Mouse (Mus musculus) adrenal gland, postnatal 25 days (tissue): ENCODE data around the gene Pla2r1. TPM values are rescaled to one million over a fixed set of nuclear protein-coding genes. Genes with fewer than 3 reads are reported as not detected.
A peak's percentile ranks its signal among the peaks of the same experiment; 100 is the strongest.

Experiments
- DNase-seq: peaks from one replicate; pipeline ENCODE4 v3.0.0; 2021; ENCODE audit warnings: mixed read lengths
- total RNA-seq: library from RNA; stranded (reverse); gene quantifications from 2 replicates; pipeline ENCODE4 v1.2.3, GENCODE M21; 2021

Pla2r1 gene
- total RNA-seq, 1 experiment from 2014 or later = 3.4 TPM

- no peak for DNase-seq
These were observed 52.5 kb downstream of the Pla2r1 start for GRCm38 (mm10) chr2:60500583-60501116.

GRCm38 (mm10) chr2:60479906-60480305 is 73.2 kb downstream of the Pla2r1 start:
- DNase-seq = no peak

- DNase-seq = no peak
These were observed 74.3 kb downstream of the Pla2r1 start for GRCm38 (mm10) chr2:60478778-60479177.

GRCm38 (mm10) chr2:60468901-60469770 is 84.0 kb downstream of the Pla2r1 start:
- DNase-seq = no peak

GRCm38 (mm10) chr2:60452376-60452775 is 100.7 kb downstream of the Pla2r1 start:
- no peak for DNase-seq

- DNase-seq = no peak
These were observed 101.9 kb downstream of the Pla2r1 start for GRCm38 (mm10) chr2:60451119-60451773.

- DNase-seq = no peak
These were observed 103.4 kb downstream of the Pla2r1 start for GRCm38 (mm10) chr2:60449732-60450131.

GRCm38 (mm10) chr2:60444711-60445509 is 108.2 kb downstream of the Pla2r1 start:
- DNase-seq = no peak

- DNase-seq = no peak
These were observed 109.8 kb downstream of the Pla2r1 start for GRCm38 (mm10) chr2:60443279-60443678.

- DNase-seq = no peak
These were observed 111.2 kb downstream of the Pla2r1 start for GRCm38 (mm10) chr2:60441875-60442274.

GRCm38 (mm10) chr2:60436802-60437201 is 116.3 kb downstream of the Pla2r1 start:
- DNase-seq = no peak

- no peak for DNase-seq
These were observed 122.6 kb downstream of the Pla2r1 start for GRCm38 (mm10) chr2:60430315-60431021.

- peak; percentile 69 for DNase-seq
These were observed 135.0 kb downstream of the Pla2r1 start for GRCm38 (mm10) chr2:60418075-60418474.

- DNase-seq = no peak
These were observed 138.8 kb downstream of the Pla2r1 start for GRCm38 (mm10) chr2:60414334-60414733.

- no peak for DNase-seq
These were observed 140.0 kb downstream of the Pla2r1 start for GRCm38 (mm10) chr2:60413006-60413650.

GRCm38 (mm10) chr2:60411181-60411580 is 141.9 kb downstream of the Pla2r1 start:
- no peak for DNase-seq

GRCm38 (mm10) chr2:60409989-60410763 is 142.9 kb downstream of the Pla2r1 start:
- no peak for DNase-seq

GRCm38 (mm10) chr2:60409194-60409593 is 143.9 kb downstream of the Pla2r1 start:
- DNase-seq = no peak

- no peak for DNase-seq
These were observed 145.7 kb downstream of the Pla2r1 start for GRCm38 (mm10) chr2:60407387-60407786.

- no peak for DNase-seq
These were observed 147.7 kb downstream of the Pla2r1 start for GRCm38 (mm10) chr2:60405431-60405830.
